Mouse (Mus musculus) C2C12 (cell line): ENCODE results near the gene Skiv2l. TPM values are rescaled to one million over a fixed set of nuclear protein-coding genes. Genes with fewer than 3 reads are reported as not detected.
"Not testable (repeated sequence)": the region's sequence is repeated elsewhere in the genome, so short reads cannot be mapped to it uniquely, and the experiment has no call there.

Experiments used
- H3K27me3 ChIP-seq: one replicate; pipeline ENCODE4 v1.6.1; 2011; ENCODE audit not compliant: control insufficient read depth, insufficient read depth, insufficient read length
- H3K36me3 ChIP-seq: one replicate; pipeline ENCODE4 v1.6.1; 2011; ENCODE audit not compliant: control insufficient read depth, insufficient read depth
- H3K4me3 ChIP-seq: one replicate; pipeline ENCODE4 v1.5.1; 2011; ENCODE audit warnings: mild to moderate bottlenecking, control low read depth; ENCODE audit not compliant: poor library complexity, insufficient read depth, severe bottlenecking
- H3K79me2 ChIP-seq: one replicate; pipeline ENCODE4 v1.6.1; 2011; ENCODE audit not compliant: control insufficient read depth, insufficient read depth
- H3K79me3 ChIP-seq: one replicate; pipeline ENCODE4 v1.6.1; 2011; ENCODE audit warnings: low read depth, control low read depth
- H3ac ChIP-seq: one replicate; pipeline ENCODE3; 2011; ENCODE audit warnings: low read depth; ENCODE audit not compliant: control insufficient read depth, insufficient read length
- CEBPB ChIP-seq: IDR thresholded peaks from one replicate; pipeline ENCODE4 v1.6.1; 2011; ENCODE audit warnings: low read depth, mild to moderate bottlenecking, control low read depth, moderate library complexity
- CTCF ChIP-seq: IDR thresholded peaks from one replicate; pipeline ENCODE4 v1.5.1; 2011; ENCODE audit not compliant: control insufficient read depth, insufficient read depth, insufficient read length
- FOSL1 ChIP-seq: IDR thresholded peaks from one replicate; pipeline ENCODE4 v1.8.0; 2011; ENCODE audit warnings: mild to moderate bottlenecking, low read length; ENCODE audit not compliant: poor library complexity, insufficient read depth, severe bottlenecking
- MAX ChIP-seq: IDR thresholded peaks from one replicate; pipeline ENCODE4 v1.6.1; 2011; ENCODE audit warnings: mild to moderate bottlenecking, control low read depth
- MYOD1 ChIP-seq: IDR thresholded peaks from one replicate; pipeline ENCODE4 v1.6.1; 2011; ENCODE audit warnings: low read depth; ENCODE audit not compliant: control insufficient read depth, insufficient read length
- MYOG ChIP-seq: IDR thresholded peaks from one replicate; pipeline ENCODE4 v1.6.1; 2011; ENCODE audit not compliant: control insufficient read depth, insufficient read length; ENCODE audit errors: extremely low read depth
- USF1 ChIP-seq: IDR thresholded peaks from one replicate; pipeline ENCODE4 v1.6.1; 2011; ENCODE audit warnings: low read depth, mild to moderate bottlenecking, control low read depth, moderate library complexity
- polyA plus RNA-seq: library from polyadenylated mRNA; unstranded; fragments of >200 nt; fragmentation: generic; extraction: Trizol; gene quantifications from one replicate; pipeline ENCODE4 v1.2.1, GENCODE M21; 2012; ENCODE audit warnings: missing spikeins

The Skiv2l gene
- polyA plus RNA-seq, 1 experiment = 28.1 TPM

GRCm38 (mm10) chr17:34837464-34838324 is 12.3 kb downstream of the Skiv2l start:
- Histone ChIP-seq H3K79me3 (peaks cover 17% of the 10 kb centered on the region), H3K36me3 (peaks cover 24% of the 10 kb centered on the region), H3K79me2 (peaks cover 48% of the 10 kb centered on the region), H3K4me3 (peak overlapping the region; percentile 80), H3ac (peak overlapping the region; percentile 86), H3K27me3 (no peaks in the 10 kb centered on the region)
- TF ChIP-seq FOSL1 (no peak), CTCF (no peak), MYOD1 (no peak), MYOG (no peak), USF1 (no peak), CEBPB (no peak), MAX (no peak)

GRCm38 (mm10) chr17:34836856-34837221 is 13.2 kb downstream of the Skiv2l start, which contains the start of the genes Stk19 and Dxo:
Stk19 (minus strand) TSS chr17:34836945.
Dxo (plus strand) TSS chr17:34837019.
- TF ChIP-seq MYOG (no peak), FOSL1 (no peak), USF1 (no peak), CTCF (no peak), MAX (peak; percentile 18), MYOD1 (no peak), CEBPB (no peak)
- H3K79me3 ChIP-seq = peaks cover 17% of the 10 kb centered on the region
- H3K79me2 ChIP-seq = peaks cover 48% of the 10 kb centered on the region
- H3ac ChIP-seq = peak within 1 kb of the TSS; percentile 88
- H3K4me3 ChIP-seq = peak within 1 kb of the TSS; percentile 80
- H3K36me3 ChIP-seq = peaks cover 24% of the 10 kb centered on the region
- H3K27me3 ChIP-seq = no peaks in the 10 kb centered on the region

DNA sequence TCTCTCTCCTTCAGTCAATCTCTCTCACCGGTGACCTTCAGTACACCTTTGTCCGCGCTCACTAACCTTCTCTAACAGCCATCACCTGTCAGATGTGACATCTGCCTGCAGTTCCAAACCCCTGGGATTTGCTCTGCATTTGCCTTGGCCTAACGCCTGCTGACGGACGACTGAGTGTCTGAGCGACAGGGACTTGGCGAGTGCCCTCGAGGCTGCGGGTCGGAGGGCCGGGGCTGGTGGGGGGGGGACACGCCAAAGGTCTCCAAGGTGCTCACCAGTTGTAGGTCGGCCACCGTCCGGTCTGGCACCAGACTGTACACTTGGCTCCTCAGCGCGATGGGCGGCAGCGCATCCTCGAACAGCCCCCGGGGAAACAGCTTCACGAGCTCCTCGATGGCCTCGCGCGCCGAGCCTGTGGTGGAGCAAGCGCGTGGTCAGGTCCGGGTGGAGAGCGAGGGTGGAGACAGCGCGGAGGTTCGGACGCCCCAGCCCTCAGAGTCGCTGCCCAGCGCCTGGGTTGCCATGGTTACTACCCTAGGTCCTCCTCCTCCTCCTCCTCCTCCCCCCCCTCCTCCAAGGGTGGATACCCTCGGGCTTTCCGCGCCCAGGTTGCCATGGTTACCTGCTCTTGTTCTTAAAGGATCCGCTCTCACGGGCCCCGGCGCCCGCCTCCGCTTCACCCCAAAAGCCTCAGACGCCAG is 13.7 kb downstream of the Skiv2l start:
- H3K79me3 ChIP-seq = peaks cover 17% of the 10 kb centered on the region
- H3K27me3 ChIP-seq = no peaks in the 10 kb centered on the region
- H3ac ChIP-seq = peak overlapping the region; percentile 88
- peaks cover 48% of the 10 kb centered on the region for H3K79me2 ChIP-seq
- peak overlapping the region; percentile 80 for H3K4me3 ChIP-seq
- TF ChIP-seq USF1 (no peak), CTCF (no peak), CEBPB (no peak), MYOG (no peak), MYOD1 (no peak), MAX (no peak), FOSL1 (no peak)
- H3K36me3 ChIP-seq = peaks cover 24% of the 10 kb centered on the region

- H3K4me3 ChIP-seq, H3K27me3 ChIP-seq, H3ac ChIP-seq, H3K79me3 ChIP-seq: not testable (repeated sequence)
- peaks cover 45% of the 10 kb centered on the region for H3K36me3 ChIP-seq
- peaks cover 23% of the 10 kb centered on the region for H3K79me2 ChIP-seq
Observed at GRCm38 (mm10) chr17:34830776-34831175, 19.2 kb downstream of the Skiv2l start.

DNA sequence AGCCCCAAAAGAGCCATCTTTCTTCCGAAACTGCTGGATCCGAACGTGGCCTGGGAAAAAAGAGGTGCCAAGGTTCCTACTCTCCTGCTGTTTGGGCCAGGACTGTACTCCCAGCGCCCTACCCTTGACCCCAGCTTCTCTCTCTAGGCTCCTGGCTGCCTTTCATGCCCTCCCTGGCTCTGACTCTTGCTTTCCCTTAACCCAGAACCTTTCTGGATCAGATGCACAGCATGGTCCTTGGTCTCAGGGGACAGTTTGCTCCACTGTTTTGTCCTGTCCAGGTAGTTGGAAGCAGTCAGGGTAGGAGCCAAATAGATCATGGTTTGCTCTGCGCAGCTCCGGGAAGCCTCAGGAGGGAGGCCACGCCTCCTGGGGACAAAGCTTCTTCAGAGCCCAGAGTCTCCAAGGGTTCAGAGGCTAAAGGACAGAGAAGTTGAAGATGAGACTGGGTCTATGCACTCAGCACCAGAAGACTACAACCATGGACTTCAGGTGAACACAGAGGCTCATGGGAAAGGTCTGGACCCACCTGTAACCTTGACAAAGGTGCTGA is 35.1 kb downstream of the Skiv2l start:
- H3K36me3 ChIP-seq = no peaks in the 10 kb centered on the region
- no peaks in the 10 kb centered on the region for H3K79me2 ChIP-seq
- no peaks in the 10 kb centered on the region for H3K79me3 ChIP-seq
- no peak overlapping the region for H3ac ChIP-seq
- TF ChIP-seq FOSL1 = no peak
- no peak for TF ChIP-seq MAX
- TF ChIP-seq MYOD1 = no peak
- TF ChIP-seq USF1 = no peak
- no peak for TF ChIP-seq MYOG
- no peak for TF ChIP-seq CTCF
- no peak for TF ChIP-seq CEBPB
- no peak overlapping the region for H3K4me3 ChIP-seq
- no peaks in the 10 kb centered on the region for H3K27me3 ChIP-seq

DNA sequence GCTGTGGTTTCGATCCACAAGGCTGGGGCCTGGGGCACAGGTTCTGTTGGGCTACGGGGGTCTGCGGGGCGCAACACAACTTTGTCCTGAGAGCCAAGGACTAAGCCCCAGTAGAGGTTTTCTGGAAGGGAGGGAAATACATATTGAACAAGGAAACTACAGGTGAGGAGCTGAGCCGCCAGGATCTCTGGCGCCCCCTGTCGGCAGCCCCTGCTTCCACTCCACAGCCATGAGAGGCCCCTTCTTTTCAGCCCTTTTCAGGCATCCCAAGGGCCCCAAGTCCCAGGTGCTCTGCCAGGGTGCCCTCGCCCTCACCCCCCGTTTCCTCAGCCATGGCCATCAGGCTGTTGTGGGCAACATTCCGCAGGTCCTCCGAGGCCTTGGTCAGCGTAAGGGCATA is 36.3 kb downstream of the Skiv2l start:
- not testable (repeated sequence) for H3K27me3 ChIP-seq, H3K79me2 ChIP-seq, H3K4me3 ChIP-seq, H3K79me3 ChIP-seq, H3ac ChIP-seq, H3K36me3 ChIP-seq
